Mouse (Mus musculus) left cerebral cortex, postnatal 25 days (tissue): ENCODE measurements around the gene Tmem270. TPM values are rescaled to one million over a fixed set of nuclear protein-coding genes. Genes with fewer than 3 reads are reported as not detected.
"Not testable (repeated sequence)": the region's sequence is repeated elsewhere in the genome, so short reads cannot be mapped to it uniquely, and the experiment has no call there.

Source experiments
- DNase-seq, 2 experiments: peaks; one replicate each; pipeline ENCODE4 v3.0.0; 2022; ENCODE audit warnings: low spot score in 2 of 2, mixed read lengths in 1 of 2
- intact Hi-C: fragments of 180-260 bp; cut with DNase I; formaldehyde crosslinking; loops from one replicate; pipeline ENCODE4 v1.15.1; 2025
- total RNA-seq, 2 experiments: library from RNA; stranded (reverse); gene quantifications; 2 replicates each; pipeline ENCODE4 v1.2.3; 2021

The Tmem270 gene
- total RNA-seq = not detected

GRCm38 (mm10) chr5:134906633-134907032 is at the start of gene Tmem270:
Tmem270 (minus strand) TSS chr5:134906733.
- no peak for DNase-seq
- intact Hi-C loops = loop anchor here (1.0 to 10.0 kb wide), 2 partner anchors 60 to 412 kb away; no protein-coding TSS in a partner anchor

GRCm38 (mm10) chr5:134955491-134955890 is 49.0 kb upstream of the Tmem270 start:
- DNase-seq = no peak
- intact Hi-C loops = no loop called here

- intact Hi-C loops = no loop called here
- no peak for DNase-seq
Measured at GRCm38 (mm10) chr5:134951053-134951884, 44.7 kb upstream of the Tmem270 start.

- DNase-seq = no peak
- intact Hi-C loops = no loop called here
Measured at GRCm38 (mm10) chr5:134948085-134948439, 41.5 kb upstream of the Tmem270 start.

GRCm38 (mm10) chr5:134947420-134948084 is 41.0 kb upstream of the Tmem270 start:
- no peak for DNase-seq
- intact Hi-C loops = no loop called here

- intact Hi-C loops = no loop called here
- no peak for DNase-seq
Measured at GRCm38 (mm10) chr5:134946857-134947255, 40.3 kb upstream of the Tmem270 start, which contains the start of gene Cldn4. Cldn4 (minus strand) TSS chr5:134946934.

- intact Hi-C loops = no loop called here
- no peak for DNase-seq
Measured at GRCm38 (mm10) chr5:134946063-134946856, 39.7 kb upstream of the Tmem270 start.

- intact Hi-C loops = no loop called here
- DNase-seq = no peak
Measured at GRCm38 (mm10) chr5:134945266-134945959, 38.9 kb upstream of the Tmem270 start.

- no peak for DNase-seq
- intact Hi-C loops = no loop called here
Measured at GRCm38 (mm10) chr5:134944179-134944578, 37.6 kb upstream of the Tmem270 start.

GRCm38 (mm10) chr5:134942740-134943139 is 36.2 kb upstream of the Tmem270 start:
- DNase-seq = no peak
- intact Hi-C loops = no loop called here

- intact Hi-C loops = no loop called here
- DNase-seq = no peak
Measured at GRCm38 (mm10) chr5:134941472-134942209, 35.1 kb upstream of the Tmem270 start.

- intact Hi-C loops, DNase-seq: not testable (repeated sequence)
Measured at GRCm38 (mm10) chr5:134939554-134939953, 33.0 kb upstream of the Tmem270 start.

GRCm38 (mm10) chr5:134939069-134939468 is 32.5 kb upstream of the Tmem270 start:
- no peak for DNase-seq
- intact Hi-C loops = no loop called here

- intact Hi-C loops = no loop called here
Measured at GRCm38 (mm10) chr5:134936626-134937185, 30.2 kb upstream of the Tmem270 start.

GRCm38 (mm10) chr5:134936051-134936450 is 29.5 kb upstream of the Tmem270 start:
- DNase-seq = no peak
- intact Hi-C loops = no loop called here

More at GRCm38 (mm10) chr5:134936626-134937185, 30.2 kb upstream of the Tmem270 start:
- DNase-seq = no peak

- intact Hi-C loops = no loop called here
Measured at GRCm38 (mm10) chr5:134934666-134935065, 28.1 kb upstream of the Tmem270 start.

GRCm38 (mm10) chr5:134933686-134934085 is 27.2 kb upstream of the Tmem270 start:
- DNase-seq = not testable (repeated sequence)
- intact Hi-C loops = loop anchor here (2.0 kb wide), 1 partner anchor 31 kb away; no protein-coding TSS in a partner anchor

More at GRCm38 (mm10) chr5:134934666-134935065, 28.1 kb upstream of the Tmem270 start:
- no peak for DNase-seq

GRCm38 (mm10) chr5:134933281-134933680 is 26.7 kb upstream of the Tmem270 start:
- intact Hi-C loops = loop anchor here (2.0 kb wide), 1 partner anchor 32 kb away; no protein-coding TSS in a partner anchor
- DNase-seq = no peak
